Mouse (Mus musculus) lung, postnatal 0 days (tissue): ENCODE measurements around the gene Ddost. TPM values are rescaled to one million over a fixed set of nuclear protein-coding genes. Genes with fewer than 3 reads are reported as not detected.

Source experiments
- ATAC-seq: fragments of 200-750 bp; cut with Nextera tagmentation; 2 replicates; pipeline ENCODE4 v1.8.0; 2017; ENCODE audit warnings: moderate library complexity
- DNase-seq: peaks from one replicate; pipeline ENCODE4 v3.0.0-alpha.2; 2016; ENCODE audit warnings: low spot score
- H3K27ac ChIP-seq: fragments of 300-500 bp; sonication (generic); 2 replicates; pipeline ENCODE4 v1.5.1; 2014; ENCODE audit warnings: antibody characterized with exemption, mild to moderate bottlenecking, low read length, mixed read lengths
- H3K27me3 ChIP-seq: fragments of 300-500 bp; sonication (generic); replicated peaks from 2 replicates; pipeline ENCODE4 v1.6.1; 2014; ENCODE audit warnings: low read length, mixed read lengths; ENCODE audit not compliant: insufficient read depth
- H3K36me3 ChIP-seq: fragments of 300-500 bp; sonication (generic); 2 replicates; pipeline ENCODE4 v1.6.1; 2014; ENCODE audit warnings: low read length, mixed read lengths; ENCODE audit not compliant: insufficient read depth
- H3K4me1 ChIP-seq: fragments of 300-500 bp; sonication (generic); 2 replicates; pipeline ENCODE4 v1.6.1; 2014; ENCODE audit warnings: antibody characterized with exemption, low read depth, low read length, mixed read lengths; ENCODE audit not compliant: insufficient read depth
- H3K4me2 ChIP-seq: fragments of 300-500 bp; sonication (generic); replicated peaks from 2 replicates; pipeline ENCODE4 v1.6.1; 2014; ENCODE audit warnings: low read depth, mild to moderate bottlenecking, low read length, moderate library complexity, mixed read lengths
- H3K4me3 ChIP-seq: fragments of 300-500 bp; sonication (generic); 2 replicates; pipeline ENCODE4 v1.5.1; 2014; ENCODE audit warnings: low read depth, low read length
- H3K9ac ChIP-seq: fragments of 300-500 bp; sonication (generic); replicated peaks from 2 replicates; pipeline ENCODE4 v1.6.1; 2014; ENCODE audit warnings: low read depth, mild to moderate bottlenecking
- H3K9me3 ChIP-seq: fragments of 300-500 bp; sonication (generic); 2 replicates; pipeline ENCODE4 v1.6.1; 2016; ENCODE audit warnings: low read length, mixed read lengths
- CTCF ChIP-seq: IDR thresholded peaks from 2 replicates; pipeline ENCODE4 v1.5.1; 2016; ENCODE audit warnings: antibody characterized with exemption, mild to moderate bottlenecking
- EP300 ChIP-seq: IDR thresholded peaks from 2 replicates; pipeline ENCODE4 v1.6.1; 2016; ENCODE audit warnings: antibody characterized with exemption, mild to moderate bottlenecking, control low read depth
- WGBS: fragments of 180-500 bp; shearing (Covaris S2); extraction: QIAGEN DNeasy Blood & Tissue Kit; methylation state at CpG from one replicate; pipeline ENCODE4 v1.1.7; 2014; 5-methylcytosine and 5-hydroxymethylcytosine counted together
- microRNA-seq: library from miRNA; unstranded; fragments of <30 nt; microRNA quantifications from one replicate; pipeline ENCODE4, GENCODE M21; 2016
- polyA plus RNA-seq: library from polyadenylated mRNA; unstranded; fragments of >200 nt; fragmentation: Nextera tagmentation; extraction: Ambion mirVana; gene quantifications from 2 replicates; pipeline ENCODE4 v1.2.1, GENCODE M21; 2015

Gene Ddost
- polyA plus RNA-seq, 1 experiment from 2014 or later: 195 TPM

DNA sequence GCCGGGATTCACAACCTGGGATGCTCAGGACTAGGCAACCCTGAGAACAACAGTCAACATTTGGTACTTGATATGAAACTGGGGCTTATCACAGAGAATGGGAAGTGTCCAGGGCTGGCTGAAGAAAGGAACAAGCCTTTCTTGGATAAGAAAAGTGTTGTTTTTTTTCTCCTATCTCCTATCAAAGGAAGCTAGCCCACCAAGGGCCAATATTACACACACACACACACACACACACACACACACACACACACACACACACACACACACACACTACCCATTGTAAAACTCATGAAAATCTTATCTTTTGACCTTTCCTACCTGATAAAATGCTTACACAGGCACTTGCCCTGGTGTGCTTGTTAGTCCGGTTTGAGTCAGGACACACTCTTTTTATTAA, 51.0 kb downstream of the Ddost start:
- H3K27ac ChIP-seq: no peak overlapping the region
- DNase-seq (no peak), ATAC-seq (no peak)
- no peaks in the 10 kb centered on the region for H3K4me1 ChIP-seq
- no peaks in the 10 kb centered on the region; the same call in 1 of the 2 replicates for H3K9me3 ChIP-seq
- no peaks in the 10 kb centered on the region for H3K36me3 ChIP-seq
- no peaks in the 10 kb centered on the region for H3K27me3 ChIP-seq
- no peak overlapping the region for H3K4me3 ChIP-seq
- H3K4me2 ChIP-seq: no peak overlapping the region
- TF ChIP-seq EP300 (no peak), CTCF (no peak)
- 86% methylated on average over 2 of the region's 2 CpGs for WGBS
- H3K9ac ChIP-seq: no peak overlapping the region

DNA sequence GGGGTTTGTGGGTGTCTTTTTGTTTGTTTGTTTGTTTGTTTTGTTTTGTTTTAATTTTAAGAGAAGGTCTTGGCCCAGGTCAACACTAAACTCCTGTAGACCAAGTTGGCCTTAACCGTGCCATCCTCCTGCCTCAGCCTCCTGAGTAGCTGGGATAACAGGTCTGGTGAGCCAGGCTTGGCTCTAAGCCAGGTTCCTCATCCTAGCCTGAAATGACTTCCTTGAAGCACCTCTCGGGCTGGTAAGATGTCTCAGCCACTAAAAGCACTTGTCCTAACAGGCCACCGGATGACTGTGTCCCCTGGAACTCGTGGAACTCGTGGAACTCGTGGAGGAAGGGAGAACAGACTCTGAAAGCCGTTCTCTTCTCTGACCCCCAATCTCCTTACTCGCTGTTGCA, 51.6 kb downstream of the Ddost start:
- no peak for TF ChIP-seq EP300
- no peak for TF ChIP-seq CTCF
- Histone ChIP-seq H3K4me1 (no peaks in the 10 kb centered on the region), H3K27ac (no peak overlapping the region), H3K9ac (no peak overlapping the region), H3K4me3 (no peak overlapping the region), H3K27me3 (no peaks in the 10 kb centered on the region), H3K36me3 (no peaks in the 10 kb centered on the region), H3K4me2 (no peak overlapping the region), H3K9me3 (no peaks in the 10 kb centered on the region; the same call in 1 of the 2 replicates)
- DNase-seq: no peak
- 56% methylated on average over 8 of the region's 8 CpGs for WGBS
- no peak for ATAC-seq

DNA sequence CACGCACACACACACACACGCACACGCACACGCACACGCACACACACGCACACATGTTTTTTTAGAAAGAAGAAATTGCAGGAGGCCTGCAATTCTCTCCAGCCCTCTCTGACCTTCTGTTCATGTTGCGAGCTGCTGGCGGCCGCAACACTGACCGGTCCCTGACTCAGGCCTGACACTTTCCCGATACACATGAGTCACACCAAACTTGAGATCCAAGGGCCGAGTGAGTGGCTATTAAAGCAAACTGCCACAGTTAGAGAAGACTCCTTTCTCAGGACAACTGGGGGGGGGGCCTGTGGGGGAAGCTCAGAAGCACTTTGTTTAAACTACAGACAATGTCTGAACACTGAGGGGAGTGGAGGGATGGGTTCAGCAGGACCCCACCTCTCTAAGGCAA, 52.0 kb downstream of the Ddost start:
- no peak overlapping the region for H3K9ac ChIP-seq
- no peaks in the 10 kb centered on the region for H3K4me1 ChIP-seq
- H3K27me3 ChIP-seq: no peaks in the 10 kb centered on the region
- DNase-seq (no peak), ATAC-seq (no peak)
- H3K4me2 ChIP-seq: no peak overlapping the region
- WGBS: 82% methylated on average over 12 of the region's 12 CpGs
- H3K4me3 ChIP-seq: no peak overlapping the region
- H3K9me3 ChIP-seq: no peaks in the 10 kb centered on the region; the same call in 1 of the 2 replicates
- TF ChIP-seq EP300: no peak
- no peak for TF ChIP-seq CTCF
- H3K36me3 ChIP-seq: no peaks in the 10 kb centered on the region
- no peak overlapping the region for H3K27ac ChIP-seq

DNA sequence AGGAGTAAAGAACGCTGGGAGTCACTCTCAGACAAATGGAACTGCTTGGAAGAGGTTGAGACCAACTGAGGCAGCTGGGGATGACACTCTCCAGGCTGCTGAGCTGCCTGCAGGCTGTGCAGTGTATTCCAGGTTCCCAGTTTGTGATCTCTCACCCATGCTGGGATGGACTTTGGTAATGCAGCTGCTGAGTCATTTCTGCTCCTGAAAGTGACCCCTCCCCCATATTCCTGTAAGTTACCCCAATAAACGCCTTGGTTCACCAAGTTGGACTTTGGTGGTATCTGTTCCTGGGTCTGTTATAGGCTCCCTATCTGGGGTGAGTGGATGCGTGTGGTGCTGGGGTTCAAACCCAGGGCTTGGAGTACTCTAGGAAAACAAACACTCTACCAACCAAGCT, 53.6 kb downstream of the Ddost start:
- H3K27me3 ChIP-seq: no peaks in the 10 kb centered on the region
- ATAC-seq: no peak
- no peaks in the 10 kb centered on the region for H3K4me1 ChIP-seq
- WGBS: 74% methylated on average over 3 of the region's 3 CpGs
- H3K27ac ChIP-seq: no peak overlapping the region
- no peaks in the 10 kb centered on the region for H3K9me3 ChIP-seq
- no peak overlapping the region for H3K9ac ChIP-seq
- no peaks in the 10 kb centered on the region for H3K36me3 ChIP-seq
- TF ChIP-seq CTCF (no peak), EP300 (no peak)
- no peak overlapping the region for H3K4me3 ChIP-seq
- DNase-seq: no peak
- H3K4me2 ChIP-seq: no peak overlapping the region

DNA sequence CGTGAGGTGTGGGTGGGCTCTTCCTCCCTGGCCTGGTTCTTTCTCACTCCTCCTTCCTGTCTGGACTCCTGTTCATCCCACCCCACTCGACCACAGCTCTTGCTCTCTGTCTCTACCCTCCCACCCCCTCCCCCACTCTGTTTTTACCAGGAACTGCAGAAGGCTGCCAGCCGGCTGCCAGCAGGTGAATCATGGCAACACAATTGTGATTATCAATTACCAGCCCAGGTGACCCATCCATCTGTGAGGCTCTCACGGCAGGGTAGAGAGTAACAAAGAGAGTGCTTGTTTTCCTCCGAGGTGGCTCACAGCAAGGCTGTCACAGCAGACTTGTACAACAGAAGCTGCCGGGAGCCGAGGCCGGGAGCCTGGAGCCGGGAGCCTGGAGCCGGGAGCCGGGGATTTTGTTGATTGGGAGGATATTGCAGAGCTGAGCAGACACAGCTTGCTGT, 56.9 kb downstream of the Ddost start:
- Histone ChIP-seq H3K27me3 (no peaks in the 10 kb centered on the region), H3K4me3 (no peak overlapping the region), H3K9me3 (no peaks in the 10 kb centered on the region), H3K27ac (no peak overlapping the region), H3K9ac (no peak overlapping the region), H3K4me1 (no peaks in the 10 kb centered on the region), H3K36me3 (no peaks in the 10 kb centered on the region), H3K4me2 (no peak overlapping the region)
- TF ChIP-seq EP300 (no peak), CTCF (no peak)
- ATAC-seq: no peak
- DNase-seq: no peak
- 23% methylated on average over 11 of the region's 11 CpGs for WGBS

Small RNA genes within 50 kb of the gene (microRNA-seq; reads per million reads assigned to microRNA genes)
- gene Gm27646: not detected
- gene Mir7019: 0.73 reads per million

Other genes starting within 250 kb of the Ddost start
- 129 and 135 TPM in 2 replicates for gene Hp1bp3, start 88.4 kb upstream of the Ddost start, polyA plus RNA-seq
- gene Sh2d5, start 54.3 kb upstream of the Ddost start, polyA plus RNA-seq: 0.14 and 0.18 TPM in 2 replicates
- gene Kif17, start 54.3 kb upstream of the Ddost start, polyA plus RNA-seq: 0.37 and 1.1 TPM in 2 replicates
- gene Pink1, start 21.6 kb downstream of the Ddost start, polyA plus RNA-seq: 129 and 144 TPM in 2 replicates
- gene Cda, start 63.3 kb downstream of the Ddost start, polyA plus RNA-seq: 15.6 and 16.0 TPM in 2 replicates
- gene Fam43b, start 91.8 kb downstream of the Ddost start, polyA plus RNA-seq: 0.05 TPM in 1 of 2 replicates, not detected in the other
- 12.3 and 13.1 TPM in 2 replicates for gene Mul1, start 129.9 kb downstream of the Ddost start, polyA plus RNA-seq
- gene Camk2n1, start 149.6 kb downstream of the Ddost start, polyA plus RNA-seq: 10.9 and 12.7 TPM in 2 replicates